Mouse (Mus musculus) embryo, embryonic 11.5 days (tissue): ENCODE measurements around the gene Gm5678.
"Not testable (repeated sequence)": the region's sequence is repeated elsewhere in the genome, so short reads cannot be mapped to it uniquely, and the experiment has no call there.

ENCODE experiments used
- DNase-seq: peaks from one replicate; pipeline ENCODE4 v3.0.0-alpha.2; 2012; ENCODE audit warnings: low read depth, low spot score

Gene Gm5678

DNA sequence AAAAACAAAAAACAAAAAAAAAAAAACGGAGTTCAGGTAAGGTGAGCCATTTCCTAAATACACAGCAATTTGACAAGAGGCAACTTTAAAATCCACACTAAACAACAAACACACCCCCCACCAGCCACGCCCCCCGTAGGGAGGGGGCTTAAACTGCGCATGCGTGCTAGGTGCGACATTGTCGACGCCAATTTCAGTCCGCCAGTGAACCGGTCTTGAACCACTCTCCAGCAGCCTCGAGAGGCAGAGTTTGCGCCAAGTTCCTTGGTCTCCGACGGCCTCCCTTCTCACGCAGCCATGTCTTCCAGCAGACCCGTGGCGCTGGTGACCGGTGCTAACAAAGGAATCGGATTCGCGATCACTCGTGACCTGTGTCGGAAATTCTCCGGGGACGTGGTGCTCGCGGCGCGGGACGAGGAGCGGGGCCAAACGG lies 20.2 kb upstream of the Gm5678 start:
- peak; percentile 78 for DNase-seq

DNA sequence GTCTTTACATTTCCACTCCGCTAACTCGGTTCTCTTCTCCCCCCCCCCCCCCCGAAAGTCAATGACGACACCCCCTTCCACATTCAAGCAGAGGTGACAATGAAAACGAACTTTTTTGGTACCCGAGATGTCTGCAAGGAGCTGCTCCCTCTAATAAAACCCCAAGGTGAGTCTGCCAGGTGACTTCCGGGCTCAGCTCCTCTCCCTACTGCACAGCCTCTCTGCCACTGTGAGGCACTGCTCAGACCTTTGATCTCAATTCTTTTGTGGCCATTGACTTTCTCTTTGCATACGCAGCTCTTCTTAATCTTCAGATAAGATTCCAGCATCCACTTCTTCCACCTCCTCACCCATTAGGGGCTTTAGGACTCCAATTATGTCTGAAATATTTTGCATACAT lies 19.2 kb upstream of the Gm5678 start:
- no peak for DNase-seq

DNA sequence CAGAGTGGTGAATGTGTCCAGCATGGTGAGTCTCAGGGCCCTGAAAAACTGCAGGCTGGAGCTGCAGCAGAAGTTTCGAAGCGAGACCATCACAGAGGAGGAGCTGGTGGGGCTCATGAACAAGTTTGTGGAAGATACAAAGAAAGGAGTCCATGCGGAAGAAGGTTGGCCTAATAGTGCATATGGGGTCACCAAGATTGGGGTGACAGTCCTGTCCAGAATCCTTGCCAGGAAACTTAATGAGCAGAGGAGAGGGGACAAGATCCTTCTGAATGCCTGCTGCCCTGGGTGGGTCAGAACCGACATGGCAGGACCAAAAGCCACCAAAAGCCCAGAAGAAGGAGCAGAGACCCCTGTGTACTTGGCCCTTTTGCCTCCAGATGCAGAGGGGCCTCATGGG lies 18.1 kb upstream of the Gm5678 start:
- DNase-seq = no peak

DNA sequence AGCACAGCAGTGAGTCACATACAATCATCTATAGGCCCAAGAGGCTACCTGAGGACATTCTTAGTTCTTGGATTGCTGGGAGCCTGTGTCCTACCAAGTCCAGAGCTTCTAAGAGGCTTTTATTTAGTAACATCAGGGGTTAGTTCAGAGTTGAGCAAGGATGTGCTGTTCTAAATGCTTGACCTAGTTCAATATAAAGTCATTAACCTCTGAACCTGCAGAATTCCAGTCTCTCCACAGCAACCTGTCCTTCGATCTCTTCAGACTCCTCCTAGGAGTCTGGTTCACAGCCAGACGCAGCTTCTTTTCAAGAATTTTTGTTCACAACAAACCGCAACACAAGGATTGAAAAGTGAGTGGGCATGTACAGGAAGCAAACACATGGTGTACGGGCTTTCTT lies 16.9 kb upstream of the Gm5678 start:
- no peak for DNase-seq

DNA sequence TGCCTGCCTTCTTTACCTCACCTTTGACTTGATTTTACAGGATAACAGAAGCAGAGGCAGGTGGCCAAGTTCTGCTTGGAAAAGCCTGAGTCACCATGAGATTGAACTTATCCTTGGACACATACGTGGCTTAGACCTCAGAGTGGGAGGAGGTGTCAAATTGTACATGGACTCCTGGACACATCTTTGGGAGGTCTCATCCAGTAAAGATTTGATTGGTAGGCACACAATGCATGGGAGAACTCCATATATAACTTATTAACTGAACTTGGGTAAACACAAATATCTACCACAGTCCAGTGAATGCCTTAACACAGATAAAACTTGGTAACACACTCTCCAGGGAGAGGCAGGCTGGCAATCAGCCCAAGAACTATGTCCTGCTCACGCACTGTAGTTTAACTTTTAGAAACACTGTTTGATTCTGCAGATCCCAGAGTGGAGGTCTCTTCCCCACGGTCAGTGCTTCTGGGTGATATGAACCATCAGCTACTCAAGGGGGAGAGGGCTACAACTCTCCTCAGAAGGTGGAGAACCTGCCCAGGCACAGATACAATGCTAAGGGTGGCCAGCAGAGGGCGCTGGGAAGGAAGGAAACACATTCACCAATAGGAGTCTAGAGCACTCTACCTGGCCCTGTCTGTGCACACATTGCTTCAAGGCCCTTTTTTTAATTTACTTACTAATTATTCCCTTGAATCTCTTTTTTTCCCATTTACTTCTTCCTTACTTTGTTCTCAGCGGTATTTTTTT lies 12.6 kb upstream of the Gm5678 start:
- DNase-seq = peak; percentile 23

DNA sequence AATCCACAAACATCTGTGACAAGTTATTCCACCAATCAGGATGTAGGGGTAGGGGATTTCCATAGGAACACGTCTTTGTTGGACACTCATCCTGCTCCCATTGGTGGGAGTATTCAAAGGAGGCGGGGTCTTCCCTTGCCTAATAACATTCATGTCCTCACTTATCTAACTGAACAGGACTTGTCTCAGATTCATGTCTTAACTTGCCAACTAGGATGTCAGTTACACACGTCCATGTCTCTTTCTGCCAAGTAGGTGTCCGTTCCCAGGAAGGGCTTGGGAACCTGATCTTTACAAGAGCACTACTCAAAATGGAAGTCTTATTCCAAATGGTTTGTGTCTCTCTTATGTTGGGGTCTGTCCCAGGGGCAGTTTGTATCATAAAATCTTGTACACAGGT lies 4.1 kb upstream of the Gm5678 start:
- not testable (repeated sequence) for DNase-seq

DNA sequence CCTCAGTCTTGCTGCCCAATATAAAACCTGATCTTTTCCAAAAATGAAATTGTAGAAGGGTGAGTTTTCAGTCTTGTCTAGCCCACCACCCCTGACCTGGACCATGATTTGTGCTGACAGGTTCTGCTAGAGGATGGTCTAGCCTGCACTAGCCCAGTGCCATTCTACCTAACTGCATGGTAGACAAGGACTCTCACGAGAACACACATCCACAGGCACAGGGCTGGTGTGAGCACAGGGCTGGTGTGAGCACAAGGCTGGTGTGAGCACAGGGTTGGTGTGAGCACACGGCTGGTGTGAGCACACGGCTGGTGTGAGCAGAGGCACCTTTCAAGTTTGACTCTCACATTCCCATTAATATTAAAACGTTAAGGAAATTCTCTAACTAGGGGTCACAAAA lies 3.2 kb upstream of the Gm5678 start:
- DNase-seq = no peak

DNA sequence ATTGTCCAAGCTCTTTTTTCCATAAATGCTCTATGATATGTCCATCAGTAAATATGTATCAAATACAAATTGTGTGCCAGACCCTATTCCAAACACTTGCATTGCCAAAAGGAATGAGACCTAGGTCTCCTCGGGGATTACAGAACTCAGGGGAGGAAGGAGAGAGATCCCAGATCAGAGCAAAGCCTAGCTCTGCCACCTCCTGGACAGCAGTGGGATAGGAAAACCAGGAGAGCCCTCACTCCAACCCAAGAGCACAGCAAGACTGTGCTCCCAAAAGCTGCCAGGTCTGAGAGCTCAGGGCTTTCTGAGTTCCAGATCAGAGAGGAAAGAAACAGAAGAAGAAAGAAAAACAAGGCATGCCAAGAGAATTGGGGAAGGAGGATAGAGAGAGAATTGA lies 1.2 kb upstream of the Gm5678 start:
- DNase-seq = no peak

DNA sequence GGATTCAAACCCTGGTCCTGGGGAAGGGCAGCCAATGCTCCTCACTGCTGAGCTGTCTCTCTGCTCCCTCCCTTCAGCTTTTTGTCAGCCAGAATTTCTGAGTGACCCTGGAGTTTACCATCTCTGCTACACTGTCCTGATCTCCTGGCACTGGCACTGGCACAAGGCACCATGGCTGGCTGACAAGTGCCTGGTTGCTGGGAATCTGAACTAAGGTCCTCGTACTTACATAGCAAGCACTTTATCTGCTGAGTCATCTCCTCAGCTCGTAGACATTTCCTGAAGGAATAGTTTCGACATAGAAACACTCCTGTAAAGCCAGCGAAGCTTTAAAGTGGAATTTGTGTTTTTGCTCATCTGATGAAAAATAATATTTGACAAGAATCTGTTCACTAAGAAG lies 16.1 kb downstream of the Gm5678 start:
- DNase-seq = no peak

DNA sequence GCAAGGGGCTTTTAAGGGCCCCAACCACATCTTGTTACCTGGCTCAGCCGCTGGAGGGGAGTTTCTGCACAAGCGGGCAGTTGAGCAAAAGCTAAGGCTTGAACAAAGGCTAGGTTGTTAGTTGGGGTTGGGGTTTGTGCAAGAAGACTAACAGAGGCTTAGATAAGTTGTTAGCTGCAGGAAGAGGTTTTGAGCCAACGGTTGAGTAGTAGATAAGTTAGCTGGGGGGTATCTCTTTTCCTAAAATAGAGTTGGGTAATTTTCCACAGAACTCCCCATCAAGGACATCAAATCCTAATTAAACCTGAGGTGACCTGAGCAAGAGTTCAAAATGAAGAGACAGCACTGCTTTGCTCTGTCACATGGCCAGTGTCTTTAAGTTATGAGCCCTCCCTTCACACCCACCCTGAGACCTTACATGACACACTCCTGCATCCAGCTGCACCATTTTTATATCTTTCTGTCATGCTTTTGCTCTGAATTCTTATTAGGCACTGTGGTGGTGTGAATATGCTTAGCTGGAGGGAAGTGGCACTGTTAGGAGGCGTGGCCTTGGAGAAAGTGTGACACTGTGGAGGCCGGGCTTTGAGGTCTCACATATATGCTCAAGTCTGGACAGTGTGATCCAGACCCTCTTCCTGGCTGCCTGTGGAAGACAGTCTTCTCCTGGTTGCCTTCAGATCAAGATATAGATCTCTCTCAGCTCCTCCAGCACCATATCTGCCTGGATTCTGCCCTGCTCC lies 20.7 kb downstream of the Gm5678 start:
- DNase-seq = no peak

DNA sequence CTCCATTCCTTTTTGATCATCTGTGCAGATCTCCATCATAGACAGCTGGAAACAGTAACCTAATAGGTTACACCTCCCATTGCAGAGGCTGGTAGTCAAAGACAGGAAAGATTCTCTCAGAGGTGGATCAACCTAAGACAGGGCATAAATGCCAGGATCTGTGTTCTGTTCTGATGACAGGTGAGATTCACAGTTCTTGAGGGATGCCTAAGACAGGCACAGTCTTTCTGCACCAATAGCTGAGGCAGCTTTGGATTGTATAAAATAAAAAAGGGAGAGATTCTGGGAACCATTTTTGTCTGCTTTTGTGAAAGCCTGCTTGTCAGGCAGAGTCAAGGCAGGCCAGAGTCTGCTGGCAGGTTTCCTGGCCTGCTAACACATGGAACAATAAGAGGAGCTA lies 40.1 kb downstream of the Gm5678 start:
- no peak for DNase-seq

DNA sequence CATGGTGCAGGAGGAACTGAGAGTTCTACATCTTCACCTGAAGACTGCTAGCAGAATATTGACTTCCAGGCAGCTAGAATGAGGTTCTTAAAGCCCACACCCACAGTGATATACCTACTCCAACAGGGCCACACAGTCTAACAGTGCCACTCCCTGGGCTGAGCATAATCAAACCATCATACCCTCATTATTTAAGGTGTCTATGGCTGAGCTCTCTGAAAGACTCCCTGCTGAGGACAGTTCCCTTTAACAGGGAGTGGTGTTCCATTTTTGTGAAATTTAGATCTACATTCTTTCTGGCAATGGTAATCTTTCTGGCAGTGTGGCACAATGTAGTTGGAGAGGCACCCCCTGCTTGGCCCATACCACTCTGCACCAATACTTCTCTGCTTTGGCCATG lies 41.6 kb downstream of the Gm5678 start:
- DNase-seq = no peak

DNA sequence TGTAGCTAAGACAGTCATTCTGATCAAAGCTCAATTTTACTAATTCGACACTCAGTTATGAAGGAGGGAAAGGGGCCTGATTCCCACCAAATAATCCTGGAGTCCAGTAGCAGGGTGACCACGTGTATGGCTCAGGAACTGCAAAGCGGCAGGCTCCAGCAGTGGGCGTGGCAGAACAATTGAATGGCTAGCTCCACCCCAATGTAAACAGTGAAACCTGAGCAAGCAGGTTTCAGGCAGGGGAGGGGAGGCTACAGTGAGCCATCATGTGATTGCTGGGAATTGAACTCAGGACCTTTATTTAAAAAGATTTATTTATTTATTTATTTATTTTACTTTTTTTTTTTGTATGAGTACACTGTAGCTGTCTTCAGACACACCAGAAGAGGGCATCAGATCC lies 42.6 kb downstream of the Gm5678 start:
- DNase-seq = not testable (repeated sequence)

DNA sequence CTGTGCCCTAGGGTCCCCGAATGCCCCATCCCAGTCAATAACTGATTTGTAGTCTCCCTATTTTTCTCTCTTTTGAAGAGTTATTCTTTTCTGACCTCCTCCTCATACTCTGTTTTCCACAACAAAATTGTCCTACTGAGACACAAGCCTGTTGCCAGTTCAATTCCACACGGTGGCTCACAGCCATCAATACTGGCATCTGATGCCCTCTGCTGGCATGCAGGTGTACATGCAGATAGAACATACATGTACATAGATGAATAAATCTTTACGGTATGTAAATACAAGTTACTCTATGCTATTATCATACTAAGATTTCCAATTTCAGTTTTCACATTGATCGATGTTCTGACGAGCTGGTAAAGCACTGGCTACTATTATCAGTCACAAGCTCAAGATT lies 43.2 kb downstream of the Gm5678 start:
- DNase-seq = no peak

DNA sequence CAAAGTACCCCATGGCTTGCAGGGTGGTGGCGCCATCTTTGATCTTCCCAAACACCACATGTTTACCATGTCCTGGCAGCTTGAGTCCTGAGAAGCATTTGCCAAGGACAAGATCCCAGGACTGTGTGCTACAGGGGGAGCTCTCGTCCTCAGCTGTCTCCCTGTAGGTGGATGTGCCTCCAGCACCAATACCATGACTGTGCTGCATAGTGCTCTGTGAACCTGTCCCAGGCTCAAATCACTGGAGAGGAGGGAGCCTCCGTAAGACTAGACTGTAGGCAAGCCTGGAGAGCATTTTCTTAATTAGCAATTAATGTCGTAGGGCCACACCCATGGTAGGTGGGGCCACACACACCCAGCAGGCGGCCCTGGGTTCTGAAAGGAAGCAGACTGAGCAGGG lies 48.5 kb downstream of the Gm5678 start:
- no peak for DNase-seq

DNA sequence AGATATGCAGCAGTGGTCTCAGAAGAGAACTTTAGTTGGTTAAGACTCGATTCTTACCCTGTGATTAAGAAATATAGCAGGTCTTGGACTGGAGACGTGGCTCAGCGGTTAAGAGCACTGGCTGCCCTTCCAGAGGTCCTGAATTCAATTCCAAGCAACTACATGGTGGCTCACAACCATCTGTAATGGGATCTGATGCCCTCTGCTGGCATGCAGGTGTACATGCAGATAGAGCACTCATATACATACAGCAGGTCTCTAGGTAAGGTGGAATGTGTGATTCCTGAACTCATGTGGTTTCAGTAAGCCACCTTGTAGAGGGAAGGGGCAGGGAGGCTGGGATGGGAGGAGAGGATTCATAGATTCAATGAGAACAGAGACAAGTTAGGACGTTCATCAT lies 50.3 kb downstream of the Gm5678 start:
- DNase-seq = no peak

DNA sequence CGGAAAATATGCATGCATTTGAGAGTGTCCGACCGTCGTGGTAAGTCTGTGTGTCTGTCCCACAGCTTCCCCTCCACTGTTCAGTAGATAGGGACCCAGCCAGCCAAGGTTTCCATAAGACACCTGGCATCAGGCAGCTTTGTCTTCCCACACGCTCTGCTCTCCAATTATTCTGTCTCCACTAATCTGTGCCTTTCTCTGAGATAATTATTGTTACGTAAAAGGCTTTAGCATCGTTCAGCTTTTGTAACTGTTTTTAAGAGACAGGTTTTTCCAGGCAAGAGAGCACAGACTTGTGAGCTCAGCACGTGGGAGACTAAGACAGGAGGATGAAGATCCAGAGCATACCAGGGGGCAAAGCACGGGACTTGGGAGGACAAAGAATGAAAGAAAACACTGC lies 51.3 kb downstream of the Gm5678 start:
- DNase-seq = no peak
